Mouse (Mus musculus) 3134 (cell line): ENCODE measurements around the gene Gpcpd1.

Source experiments
- DNase-seq: peaks from one replicate; pipeline ENCODE4 v3.0.0-alpha.2; 2011; ENCODE audit warnings: low spot score; ENCODE audit not compliant: insufficient read length; ENCODE audit errors: extremely low read depth

Gpcpd1 gene

GRCm38 (mm10) chr2:132526110-132526509, 61.4 kb downstream of the Gpcpd1 start:
- DNase-seq, result no peak

GRCm38 (mm10) chr2:132518021-132518901, 69.3 kb downstream of the Gpcpd1 start:
- no peak for DNase-seq

- no peak for DNase-seq
Observed at GRCm38 (mm10) chr2:132517194-132517836, 70.2 kb downstream of the Gpcpd1 start.

- DNase-seq, result no peak
Observed at GRCm38 (mm10) chr2:132516130-132517030, 71.1 kb downstream of the Gpcpd1 start.

- DNase-seq, result no peak
Observed at GRCm38 (mm10) chr2:132515607-132516006, 71.9 kb downstream of the Gpcpd1 start.

GRCm38 (mm10) chr2:132515076-132515475, 72.5 kb downstream of the Gpcpd1 start:
- DNase-seq, result no peak

- DNase-seq, result no peak
Observed at GRCm38 (mm10) chr2:132514353-132514752, 73.2 kb downstream of the Gpcpd1 start.

- DNase-seq, result no peak
Observed at GRCm38 (mm10) chr2:132513371-132514181, 74.0 kb downstream of the Gpcpd1 start.

GRCm38 (mm10) chr2:132512977-132513351, 74.6 kb downstream of the Gpcpd1 start:
- no peak for DNase-seq

GRCm38 (mm10) chr2:132512051-132512976, 75.2 kb downstream of the Gpcpd1 start:
- DNase-seq, result no peak

- no peak for DNase-seq
Observed at GRCm38 (mm10) chr2:132511011-132511818, 76.3 kb downstream of the Gpcpd1 start.

- DNase-seq, result no peak
Observed at GRCm38 (mm10) chr2:132509714-132510113, 77.8 kb downstream of the Gpcpd1 start.

- DNase-seq, result no peak
Observed at GRCm38 (mm10) chr2:132509261-132509660, 78.3 kb downstream of the Gpcpd1 start.

GRCm38 (mm10) chr2:132507521-132507920, 80.0 kb downstream of the Gpcpd1 start:
- no peak for DNase-seq

GRCm38 (mm10) chr2:132507091-132507490, 80.4 kb downstream of the Gpcpd1 start:
- no peak for DNase-seq

GRCm38 (mm10) chr2:132505828-132506227, 81.7 kb downstream of the Gpcpd1 start:
- DNase-seq, result no peak

GRCm38 (mm10) chr2:132498344-132498743, 89.2 kb downstream of the Gpcpd1 start:
- DNase-seq, result no peak

GRCm38 (mm10) chr2:132497412-132498135, 90.0 kb downstream of the Gpcpd1 start:
- DNase-seq, result no peak
